Mouse (Mus musculus): ENCODE results near the gene Marveld1. TPM values are rescaled to one million over a fixed set of nuclear protein-coding genes. Genes with fewer than 3 reads are reported as not detected.

The Marveld1 gene
- total RNA-seq (2023), result 10 to 100 TPM; 14.6 to 15.8 TPM

GRCm38 (mm10) chr19:42147170-42147768 lies at the start of gene Marveld1:
Gene Marveld1, plus strand, starts transcription at chr19:42147400.

GRCm38 (mm10) chr19:42128787-42129508 lies 18.3 kb upstream of the Marveld1 start, which contains the start of gene Avpi1:
Gene Avpi1, minus strand, starts transcription at chr19:42129059.

GRCm38 (mm10) chr19:42163764-42164163 lies 16.6 kb downstream of the Marveld1 start, which contains the start of gene Zfyve27:
Gene Zfyve27, plus strand, starts transcription at chr19:42163951.

Other genes with a start within 250 kb of the Marveld1 start
- gene Pgam1, start 235.5 kb upstream of the Marveld1 start, total RNA-seq (2023), result 10 to 100 TPM; 54.0 to 58.5 TPM
- gene Exosc1, start 214.0 kb upstream of the Marveld1 start, total RNA-seq (2023), result 10 to 100 TPM; 47.2 to 54.1 TPM
- 10 to 100 TPM; 38.3 to 47.9 TPM for gene Zdhhc16, start 213.9 kb upstream of the Marveld1 start, total RNA-seq (2023)
- 100 to 1,000 TPM; 101 to 136 TPM for gene Mms19, start 166.2 kb upstream of the Marveld1 start, total RNA-seq (2023)
- 1 to 10 TPM; 8.2 to 9.1 TPM for gene Ubtd1, start 165.6 kb upstream of the Marveld1 start, total RNA-seq (2023)
- gene Ankrd2, start 111.4 kb upstream of the Marveld1 start, total RNA-seq (2023), result not detected
- under 1 TPM in 1 of 2 experiments, not detected in 1; 0.32 TPM for gene Hoga1, start 101.8 kb upstream of the Marveld1 start, total RNA-seq (2023)
- gene 4933411K16Rik, start 95.2 kb upstream of the Marveld1 start, total RNA-seq (2023), result not detected
- under 1 TPM in 1 of 2 experiments, not detected in 1; 0.29 TPM for gene Morn4, start 61.0 kb upstream of the Marveld1 start, total RNA-seq (2023)
- 10 to 100 TPM; 40.9 to 47.4 TPM for gene Pi4k2a, start 56.9 kb upstream of the Marveld1 start, total RNA-seq (2023)
- gene Avpi1, start 18.3 kb upstream of the Marveld1 start, total RNA-seq (2023), result 1 to 10 TPM; 6.5 to 6.9 TPM
- 10 to 100 TPM; 71.5 to 75.2 TPM for gene Zfyve27, start 16.6 kb downstream of the Marveld1 start, total RNA-seq (2023)
- not detected for gene Sfrp5, start 54.9 kb downstream of the Marveld1 start, total RNA-seq (2023)
- not detected for gene Golga7b, start 100.2 kb downstream of the Marveld1 start, total RNA-seq (2023)

Data from T-cell, adult 66 days (primary cell).